Mouse (Mus musculus) myocyte (in vitro differentiated cells): ENCODE data around the gene 1700017N19Rik.

Experiments used
- CEBPB ChIP-seq: IDR thresholded peaks from 2 replicates; pipeline ENCODE4 v1.6.1; 2011; ENCODE audit warnings: mild to moderate bottlenecking, moderate library complexity; ENCODE audit not compliant: poor library complexity, insufficient read depth, severe bottlenecking
- E2F4 ChIP-seq: IDR thresholded peaks from one replicate; pipeline ENCODE4 v1.6.1; 2011; ENCODE audit warnings: mild to moderate bottlenecking, control low read depth, moderate library complexity; ENCODE audit not compliant: insufficient read depth
- MAX ChIP-seq: IDR thresholded peaks from one replicate; pipeline ENCODE4 v1.6.1; 2011; ENCODE audit warnings: low read depth, mild to moderate bottlenecking, control low read depth
- MYOD1 ChIP-seq, 3 experiments: IDR thresholded peaks; one replicate each; pipeline ENCODE4 v1.6.1; 2011; ENCODE audit warnings: control low read depth in 2 of 3, low read depth in 2 of 3, mild to moderate bottlenecking in 2 of 3, moderate library complexity in 1 of 3; ENCODE audit not compliant: insufficient read length in 2 of 3, control insufficient read depth in 1 of 3
- MYOG ChIP-seq, 3 experiments: IDR thresholded peaks; one replicate each; pipeline ENCODE4 v1.6.1; 2011; ENCODE audit warnings: control low read depth in 2 of 3, low read depth in 2 of 3, mild to moderate bottlenecking in 2 of 3; ENCODE audit not compliant: insufficient read length in 2 of 3, control insufficient read depth in 1 of 3, insufficient read depth in 1 of 3
- POLR2A ChIP-seq: IDR thresholded peaks from one replicate; pipeline ENCODE4 v1.6.1; 2011; ENCODE audit warnings: low read depth, mild to moderate bottlenecking, control low read depth, moderate library complexity; ENCODE audit not compliant: insufficient read length
- POLR2AphosphoS2 ChIP-seq: IDR thresholded peaks from one replicate; pipeline ENCODE4 v1.6.1; 2011; ENCODE audit warnings: low read depth, control low read depth; ENCODE audit not compliant: insufficient read length
- REST ChIP-seq: IDR thresholded peaks from one replicate; pipeline ENCODE4 v1.6.1; 2011; ENCODE audit warnings: mild to moderate bottlenecking, control low read depth, moderate library complexity; ENCODE audit not compliant: insufficient read depth, insufficient read length
- SRF ChIP-seq: IDR thresholded peaks from one replicate; pipeline ENCODE4 v1.6.1; 2011; ENCODE audit warnings: low read depth; ENCODE audit not compliant: control insufficient read depth, insufficient read length
- TCF12 ChIP-seq: IDR thresholded peaks from one replicate; pipeline ENCODE4 v1.6.1; 2011; ENCODE audit warnings: mild to moderate bottlenecking, control low read depth; ENCODE audit not compliant: poor library complexity, insufficient read depth, severe bottlenecking
- TCF3 ChIP-seq: IDR thresholded peaks from one replicate; pipeline ENCODE4 v1.6.1; 2011; ENCODE audit warnings: low read depth, control low read depth; ENCODE audit not compliant: insufficient read length
- USF1 ChIP-seq: IDR thresholded peaks from one replicate; pipeline ENCODE4 v1.6.1; 2011; ENCODE audit warnings: low read depth, mild to moderate bottlenecking, control low read depth, moderate library complexity

DNA sequence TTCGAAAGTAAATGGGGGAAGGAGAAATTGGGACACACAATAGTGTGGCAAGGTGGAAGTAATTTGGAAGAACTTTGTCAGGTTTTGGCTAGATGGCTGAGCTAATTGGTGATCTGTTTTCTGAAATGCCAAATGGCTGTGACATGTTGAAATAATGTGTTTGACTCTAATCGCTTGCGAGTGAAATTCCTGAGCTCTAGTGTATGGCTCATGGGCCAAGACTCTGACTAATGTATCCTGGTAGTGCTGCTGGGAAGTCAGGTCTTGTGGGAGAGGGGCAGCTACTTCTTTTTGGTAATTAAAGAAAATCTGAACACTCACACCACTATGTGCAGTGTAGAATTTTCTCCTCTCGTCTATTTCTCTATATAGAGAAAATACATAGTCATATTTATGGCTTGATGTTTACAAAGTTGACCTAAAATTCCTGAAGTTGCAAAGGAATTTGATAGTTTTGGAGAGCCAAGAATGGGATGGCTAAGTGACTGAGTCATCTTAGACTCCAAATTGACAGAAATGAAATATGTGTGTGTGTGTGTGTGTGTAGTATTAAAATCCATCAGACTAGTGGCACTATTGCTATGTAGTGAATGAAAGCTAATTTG is 55.1 kb downstream of the 1700017N19Rik start:
- TF ChIP-seq POLR2A (no peak), MYOD1 (IDR thresholded peaks at IDR 0.05; ENCODE audit: control insufficient read depth in 1 of 3, insufficient read length in 2 of 3, low read depth in 2 of 3) (no peak), USF1 (no peak), MAX (no peak), MYOG (IDR thresholded peaks at IDR 0.05; ENCODE audit: control insufficient read depth in 1 of 3, insufficient read depth in 1 of 3, insufficient read length in 2 of 3, low read depth in 2 of 3) (no peak), CEBPB (no peak), REST (no peak), POLR2AphosphoS2 (no peak), TCF12 (no peak), E2F4 (no peak), SRF (no peak), TCF3 (no peak)
